Mouse (Mus musculus): Measurements from ENCODE around the gene Exosc9. TPM values are rescaled to one million over a fixed set of nuclear protein-coding genes. Genes with fewer than 3 reads are reported as not detected.

The Exosc9 gene
- total RNA-seq (2023) = 10 to 100 TPM; 12.8 to 15.3 TPM

GRCm38 (mm10) chr3:36552406-36553047, at the start of gene Exosc9:
TSS of gene Exosc9 (plus strand) at chr3:36552606.

GRCm38 (mm10) chr3:36521073-36522060, 31.0 kb upstream of the Exosc9 start, which contains the start of gene Gm11549:
TSS of gene Gm11549 (minus strand) at chr3:36521813.

DNA sequence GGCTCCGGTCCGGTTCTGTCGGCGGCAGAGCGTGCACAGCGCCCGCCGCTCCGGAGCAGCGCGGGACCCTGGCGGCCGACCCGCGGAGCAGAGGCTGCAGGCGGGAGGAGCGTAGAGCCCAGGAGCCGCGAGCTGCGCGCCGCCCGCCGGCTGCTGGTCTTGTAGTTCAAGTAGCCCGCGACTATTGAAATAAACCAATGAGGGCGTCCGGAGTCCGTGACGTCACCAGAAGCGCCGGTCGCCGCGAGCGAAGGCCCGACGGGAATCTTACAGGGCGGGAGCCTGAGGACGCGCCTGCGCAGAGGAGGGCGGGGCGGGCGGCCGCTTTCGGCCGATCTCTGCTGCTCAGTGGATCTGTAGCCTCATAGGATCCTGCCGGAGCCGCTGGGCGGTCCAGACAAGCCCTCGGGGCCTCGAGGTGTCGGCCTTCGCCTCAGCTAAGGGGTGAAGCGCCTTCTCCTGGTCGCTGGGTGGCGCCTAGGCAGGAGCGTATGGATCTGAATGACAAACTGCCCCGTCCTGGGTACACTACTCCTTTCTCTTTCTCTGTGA, 19.5 kb downstream of the Exosc9 start, which contains the start of gene Ccna2:
Ccna2 (minus strand) TSS at position 324 of the 552 bp plus-strand sequence.

DNA sequence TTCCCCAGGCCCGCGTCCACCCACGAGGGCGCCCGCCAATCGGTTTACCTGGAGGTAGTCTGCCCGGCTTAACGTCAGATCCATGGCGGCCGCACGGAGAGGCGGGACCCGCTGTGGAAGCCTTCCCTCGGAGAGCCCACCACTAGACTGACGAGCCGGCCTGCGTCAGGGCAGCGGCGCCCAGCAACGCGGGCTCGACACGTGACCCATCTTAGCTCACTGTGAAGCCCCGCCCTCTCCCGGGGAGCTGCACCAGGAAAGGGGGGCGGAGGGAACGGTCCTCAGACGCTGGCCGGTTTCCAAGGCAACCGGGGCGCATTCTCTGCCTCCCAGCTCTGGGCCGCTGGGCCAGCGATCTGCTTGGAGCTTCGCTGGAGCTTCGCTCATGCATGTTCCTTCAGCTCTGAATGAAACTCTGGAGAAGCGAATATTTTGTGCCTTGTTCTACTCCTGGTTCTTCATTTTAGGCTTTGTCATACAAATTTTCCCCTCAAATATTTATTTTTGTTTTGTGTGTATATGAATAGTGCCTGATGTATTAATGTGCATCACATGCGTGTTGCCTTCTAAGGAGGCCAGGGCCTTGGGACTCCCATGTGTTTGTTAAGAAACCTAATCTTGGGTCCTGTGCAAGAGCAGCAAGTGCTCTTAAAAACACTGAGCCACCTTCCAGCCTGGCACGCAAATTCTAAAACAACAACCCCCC, 60.9 kb downstream of the Exosc9 start, which contains the start of gene Bbs7:
Bbs7 (minus strand) TSS at position 276 of the 706 bp plus-strand sequence.

Other genes starting within 250 kb of the Exosc9 start
- gene Anxa5, start 76.7 kb upstream of the Exosc9 start, total RNA-seq (2023) = 100 to 1,000 TPM; 124 to 145 TPM
- gene 1810062G17Rik, start 76.7 kb upstream of the Exosc9 start, total RNA-seq (2023) = not detected
- gene Gm11549, start 30.8 kb upstream of the Exosc9 start, total RNA-seq (2023) = not detected
- gene Ccna2, start 19.5 kb downstream of the Exosc9 start, total RNA-seq (2023) = 100 to 1,000 TPM in 1 of 2 experiments, 10 to 100 TPM in 1; 97.5 to 119 TPM
- under 1 TPM; 0.46 to 0.57 TPM for gene Bbs7, start 60.9 kb downstream of the Exosc9 start, total RNA-seq (2023)
- gene Trpc3, start 137.6 kb downstream of the Exosc9 start, total RNA-seq (2023) = not detected

All from neutrophil, adult 83 days (primary cell).